Mouse (Mus musculus): ENCODE measurements around the gene Gm5800. TPM values are rescaled to one million over a fixed set of nuclear protein-coding genes. Genes with fewer than 3 reads are reported as not detected.

Gene Gm5800
- not detected for polyA plus RNA-seq (2014; fragmentation: Illumina TruSeq; extraction: RNeasy Lipid Tissue Mini Kit (QIAGEN cat#74804))

GRCm38 (mm10) chr14:51717083-51717482 lies at the start of gene Gm5800:
Gm5800 (minus strand) TSS chr14:51717183.

GRCm38 (mm10) chr14:51695368-51695767 lies 21.6 kb downstream of the Gm5800 start, which contains the start of gene Gm17079:
Gm17079 (minus strand) TSS chr14:51695468.

Other genes starting within 250 kb of the Gm5800 start
- gene Gm5622, start 164.4 kb downstream of the Gm5800 start, polyA plus RNA-seq (2014; fragmentation: Illumina TruSeq; extraction: RNeasy Lipid Tissue Mini Kit (QIAGEN cat#74804)) = not detected
- not detected for gene Gm17175, start 143.1 kb downstream of the Gm5800 start, polyA plus RNA-seq (2014; fragmentation: Illumina TruSeq; extraction: RNeasy Lipid Tissue Mini Kit (QIAGEN cat#74804))
- gene Gm17174, start 125.0 kb downstream of the Gm5800 start, polyA plus RNA-seq (2014; fragmentation: Illumina TruSeq; extraction: RNeasy Lipid Tissue Mini Kit (QIAGEN cat#74804)) = not detected
- gene Gm17078, start 105.9 kb downstream of the Gm5800 start, polyA plus RNA-seq (2014; fragmentation: Illumina TruSeq; extraction: RNeasy Lipid Tissue Mini Kit (QIAGEN cat#74804)) = not detected
- not detected for gene Gm4181, start 81.5 kb downstream of the Gm5800 start, polyA plus RNA-seq (2014; fragmentation: Illumina TruSeq; extraction: RNeasy Lipid Tissue Mini Kit (QIAGEN cat#74804))
- not detected for gene Gm17079, start 21.7 kb downstream of the Gm5800 start, polyA plus RNA-seq (2014; fragmentation: Illumina TruSeq; extraction: RNeasy Lipid Tissue Mini Kit (QIAGEN cat#74804))
- gene Ang4, start 56.4 kb upstream of the Gm5800 start, polyA plus RNA-seq (2014; fragmentation: Illumina TruSeq; extraction: RNeasy Lipid Tissue Mini Kit (QIAGEN cat#74804)) = not detected
- gene AY358078, start 82.9 kb upstream of the Gm5800 start, polyA plus RNA-seq (2014; fragmentation: Illumina TruSeq; extraction: RNeasy Lipid Tissue Mini Kit (QIAGEN cat#74804)) = not detected
- gene Ear6, start 136.5 kb upstream of the Gm5800 start, polyA plus RNA-seq (2014; fragmentation: Illumina TruSeq; extraction: RNeasy Lipid Tissue Mini Kit (QIAGEN cat#74804)) = not detected
- 4.9 TPM for gene Mettl17, start 167.7 kb upstream of the Gm5800 start, polyA plus RNA-seq (2014; fragmentation: Illumina TruSeq; extraction: RNeasy Lipid Tissue Mini Kit (QIAGEN cat#74804))
- gene Slc39a2, start 175.7 kb upstream of the Gm5800 start, polyA plus RNA-seq (2014; fragmentation: Illumina TruSeq; extraction: RNeasy Lipid Tissue Mini Kit (QIAGEN cat#74804)) = 0.23 TPM
- gene Ndrg2, start 197.0 kb upstream of the Gm5800 start, polyA plus RNA-seq (2014; fragmentation: Illumina TruSeq; extraction: RNeasy Lipid Tissue Mini Kit (QIAGEN cat#74804)) = 343 TPM
- not detected for gene Tppp2, start 201.2 kb upstream of the Gm5800 start, polyA plus RNA-seq (2014; fragmentation: Illumina TruSeq; extraction: RNeasy Lipid Tissue Mini Kit (QIAGEN cat#74804))
- not detected for gene Rnase13, start 205.6 kb upstream of the Gm5800 start, polyA plus RNA-seq (2014; fragmentation: Illumina TruSeq; extraction: RNeasy Lipid Tissue Mini Kit (QIAGEN cat#74804))